Mouse (Mus musculus) cerebellum, adult 8-10 months (tissue): ENCODE measurements around the gene 4921501E09Rik.
A peak's percentile ranks its signal among the peaks of the same experiment; 100 is the strongest.
"Not testable (repeated sequence)": the region's sequence is repeated elsewhere in the genome, so short reads cannot be mapped to it uniquely, and the experiment has no call there.

Experiments
- DNase-seq: peaks from one replicate; pipeline ENCODE4 v3.0.0; 2022

4921501E09Rik gene

GRCm38 (mm10) chr17:33067958-33068357 lies at the start of gene 4921501E09Rik:
Gene 4921501E09Rik (minus strand): TSS chr17:33068058.
- DNase-seq = no peak

- no peak for DNase-seq
These were observed 29.5 kb upstream of the 4921501E09Rik start for GRCm38 (mm10) chr17:33097396-33097795.

GRCm38 (mm10) chr17:33092391-33093193 lies 24.7 kb upstream of the 4921501E09Rik start:
- DNase-seq = peak; percentile 77

GRCm38 (mm10) chr17:33091630-33092029 lies 23.8 kb upstream of the 4921501E09Rik start:
- DNase-seq = no peak

- peak; percentile 95 for DNase-seq
These were observed 21.5 kb upstream of the 4921501E09Rik start, which contains the start of gene Zfp563 for GRCm38 (mm10) chr17:33089220-33089949. Gene Zfp563 (plus strand): TSS chr17:33089310.

GRCm38 (mm10) chr17:33063001-33063400 lies 4.9 kb downstream of the 4921501E09Rik start:
- DNase-seq = no peak

GRCm38 (mm10) chr17:33058791-33059190 lies 9.1 kb downstream of the 4921501E09Rik start:
- DNase-seq = no peak

GRCm38 (mm10) chr17:33032900-33033891 lies 34.7 kb downstream of the 4921501E09Rik start, which contains the start of gene Zfp763:
Gene Zfp763 (minus strand): TSS chr17:33033402.
- DNase-seq = peak; percentile 75

GRCm38 (mm10) chr17:33032376-33032775 lies 35.5 kb downstream of the 4921501E09Rik start:
- DNase-seq = no peak

GRCm38 (mm10) chr17:33020434-33020833 lies 47.4 kb downstream of the 4921501E09Rik start:
- DNase-seq = not testable (repeated sequence)
